Mouse (Mus musculus) lung, postnatal 25 days (tissue): ENCODE measurements around the gene Txlnb.
A peak's percentile ranks its signal among the peaks of the same experiment; 100 is the strongest.

Experiments
- DNase-seq: peaks from one replicate; pipeline ENCODE4 v3.0.0; 2022; ENCODE audit warnings: low spot score

Txlnb gene

GRCm38 (mm10) chr10:17827391-17827790 lies 31.4 kb downstream of the Txlnb start:
- DNase-seq: no peak

GRCm38 (mm10) chr10:17829205-17829604 lies 33.2 kb downstream of the Txlnb start:
- DNase-seq: no peak

GRCm38 (mm10) chr10:17831041-17831440 lies 35.0 kb downstream of the Txlnb start:
- no peak for DNase-seq

GRCm38 (mm10) chr10:17835031-17835430 lies 39.0 kb downstream of the Txlnb start:
- DNase-seq: no peak

- no peak for DNase-seq
Measured at GRCm38 (mm10) chr10:17836275-17836674, 40.2 kb downstream of the Txlnb start.

GRCm38 (mm10) chr10:17842030-17842429 lies 46.0 kb downstream of the Txlnb start:
- no peak for DNase-seq

- DNase-seq: no peak
Measured at GRCm38 (mm10) chr10:17844781-17845537, 48.9 kb downstream of the Txlnb start.

- DNase-seq: no peak
Measured at GRCm38 (mm10) chr10:17857647-17858261, 61.7 kb downstream of the Txlnb start.

- DNase-seq: peak; percentile 7
Measured at GRCm38 (mm10) chr10:17860701-17861480, 64.9 kb downstream of the Txlnb start.

- peak; percentile 66 for DNase-seq
Measured at GRCm38 (mm10) chr10:17869822-17870662, 74.0 kb downstream of the Txlnb start.

GRCm38 (mm10) chr10:17878002-17878919 lies 82.2 kb downstream of the Txlnb start:
- no peak for DNase-seq

GRCm38 (mm10) chr10:17880038-17880437 lies 84.0 kb downstream of the Txlnb start:
- DNase-seq: no peak

- DNase-seq: no peak
Measured at GRCm38 (mm10) chr10:17880724-17881123, 84.7 kb downstream of the Txlnb start.
